Mouse (Mus musculus) left cerebral cortex, adult 9 months (tissue): ENCODE results near the gene Uckl1.

Experiments used
- DNase-seq, 2 experiments: peaks; one replicate each; pipeline ENCODE4 v3.0.0; 2022; ENCODE audit warnings: low spot score in 2 of 2

The Uckl1 gene

GRCm38 (mm10) chr2:181520118-181520935, 64.4 kb downstream of the Uckl1 start, which contains the start of gene Dnajc5:
Dnajc5 (plus strand) TSS chr2:181520485.
- peak; percentile 97 to 98 for DNase-seq

GRCm38 (mm10) chr2:181519201-181519600, 65.5 kb downstream of the Uckl1 start:
- no peak for DNase-seq
